Mouse (Mus musculus) adrenal gland, postnatal 10 days (tissue): ENCODE measurements around the gene Nelfb. TPM values are rescaled to one million over a fixed set of nuclear protein-coding genes. Genes with fewer than 3 reads are reported as not detected.
A peak's percentile ranks its signal among the peaks of the same experiment; 100 is the strongest.

ENCODE experiments used
- DNase-seq: peaks from one replicate; pipeline ENCODE4 v3.0.0; 2021; ENCODE audit warnings: mixed read lengths
- total RNA-seq, 2 experiments: library from RNA; stranded (reverse); gene quantifications; 2 replicates each; pipeline ENCODE4 v1.2.3; 2021

The Nelfb gene
- total RNA-seq, 2 experiments from 2014 or later, result 46.3 to 48.8 TPM

DNA sequence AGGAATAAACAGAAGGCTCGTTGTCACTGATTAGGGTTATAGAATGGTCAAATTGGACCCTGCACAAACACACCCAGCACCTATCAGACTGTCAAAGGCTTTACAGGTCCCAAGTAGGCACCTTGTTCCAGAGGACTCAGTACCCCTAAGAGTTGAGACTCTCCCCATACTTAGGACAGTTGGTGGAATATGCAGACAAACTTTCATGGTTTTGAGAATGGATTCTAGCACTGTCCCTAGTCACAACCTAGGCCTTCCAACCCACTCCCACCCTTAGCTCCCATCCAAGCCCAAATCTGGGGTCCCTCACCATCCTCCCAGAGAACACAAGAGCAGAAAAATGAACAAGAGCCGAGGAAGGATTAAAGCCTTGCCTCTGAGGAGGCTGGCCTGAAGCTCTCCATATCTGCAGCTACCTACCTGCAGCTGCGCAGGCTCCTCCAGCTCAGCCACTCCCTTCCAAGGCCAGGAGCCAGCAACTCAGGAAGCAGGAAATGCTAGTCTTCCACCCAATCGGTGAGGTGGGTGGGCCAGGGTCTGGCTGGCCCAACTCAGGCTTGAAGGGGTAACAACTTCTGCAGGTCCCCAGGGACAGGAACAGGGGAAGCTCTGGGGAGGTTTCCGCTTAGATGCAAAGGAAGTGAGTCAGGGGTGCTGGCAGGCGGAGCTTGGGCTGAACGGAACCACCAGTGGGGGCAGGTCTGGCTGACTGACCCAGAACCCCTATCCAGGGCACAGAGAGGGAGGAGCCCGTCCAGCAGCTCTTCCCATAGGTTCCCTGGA is 14.9 kb downstream of the Nelfb start, which contains the start of gene Tor4a:
Tor4a (minus strand) TSS at position 715 of the 783 bp plus-strand sequence.
- DNase-seq, result peak; percentile 87

DNA sequence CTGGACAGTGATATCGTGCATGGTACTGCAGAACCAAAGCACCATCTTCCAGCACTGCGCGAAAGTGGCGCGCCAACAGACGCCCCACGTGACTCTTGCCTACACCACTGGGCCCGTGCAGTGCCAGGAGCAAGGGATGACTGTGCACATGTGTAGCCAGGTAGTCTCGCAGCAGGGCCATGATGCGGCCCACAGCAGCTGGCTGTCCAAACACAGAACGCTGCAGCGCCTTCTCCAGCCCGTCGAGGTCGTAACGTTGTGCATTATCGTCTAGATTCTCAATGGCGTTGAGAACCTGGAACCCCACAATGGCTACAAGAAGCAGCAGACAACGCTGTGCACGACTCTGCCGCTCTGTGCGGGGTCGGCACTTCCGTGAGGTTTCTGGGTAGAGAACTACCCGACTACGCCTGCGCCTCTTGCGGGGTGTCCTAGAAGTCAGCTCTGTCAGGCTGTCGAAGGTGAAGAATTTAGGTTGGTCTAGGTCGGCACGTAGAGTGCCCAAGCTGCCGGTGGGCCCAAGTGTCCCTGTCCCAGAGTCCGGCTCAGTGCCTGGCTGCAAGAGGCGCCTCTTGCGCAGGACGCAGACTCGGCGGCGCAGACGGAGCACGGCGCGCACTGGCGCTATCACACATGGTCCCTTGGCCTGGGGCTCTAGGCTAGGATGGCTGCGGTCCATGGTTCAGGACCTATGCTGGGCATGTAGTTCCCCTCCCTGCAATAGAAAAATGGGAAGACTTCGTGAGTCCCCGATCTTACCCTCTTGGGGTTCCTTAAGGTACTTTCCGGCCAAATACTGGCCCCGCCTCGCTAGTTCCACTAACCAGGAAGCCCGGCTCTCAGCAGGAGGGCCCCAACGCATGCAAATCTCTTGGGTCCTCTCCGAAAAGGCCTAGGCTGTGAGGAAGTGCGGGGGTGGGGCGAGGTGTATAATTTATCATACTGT is 15.8 kb downstream of the Nelfb start:
- DNase-seq, result peak; percentile 79

DNA sequence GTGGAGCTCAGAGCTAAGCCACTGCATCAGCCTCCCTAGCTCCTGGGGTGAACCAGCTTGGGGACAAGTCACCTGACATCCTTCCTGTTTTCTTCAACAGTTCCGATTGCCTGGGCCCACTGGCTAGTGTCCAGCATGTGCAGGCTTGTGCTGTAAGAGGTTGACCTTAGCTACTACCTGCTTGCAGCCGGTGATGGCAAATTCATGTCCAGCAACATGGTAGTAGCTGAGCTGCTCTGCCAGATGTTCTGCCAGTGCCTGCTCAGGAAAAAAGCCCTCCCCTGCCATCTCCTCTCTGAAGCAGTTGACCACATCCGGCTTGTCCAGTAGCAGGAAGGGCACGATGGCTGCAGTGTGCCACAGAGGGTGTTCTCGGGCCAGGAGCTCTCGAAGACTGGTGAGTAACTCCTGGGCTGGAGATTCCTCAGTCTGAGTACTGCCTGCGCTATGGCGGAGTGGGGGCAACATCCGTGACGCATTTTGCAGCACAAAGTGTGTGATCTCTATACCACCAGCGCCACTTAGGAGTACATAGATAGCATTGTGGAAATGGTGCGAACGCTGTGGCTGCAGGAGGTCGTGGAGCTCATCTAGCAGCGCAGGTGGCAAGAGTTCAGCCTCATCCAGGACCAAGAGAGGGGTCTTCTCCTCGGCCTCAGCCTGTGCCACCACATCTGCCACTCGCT is 16.7 kb downstream of the Nelfb start:
- DNase-seq, result no peak

DNA sequence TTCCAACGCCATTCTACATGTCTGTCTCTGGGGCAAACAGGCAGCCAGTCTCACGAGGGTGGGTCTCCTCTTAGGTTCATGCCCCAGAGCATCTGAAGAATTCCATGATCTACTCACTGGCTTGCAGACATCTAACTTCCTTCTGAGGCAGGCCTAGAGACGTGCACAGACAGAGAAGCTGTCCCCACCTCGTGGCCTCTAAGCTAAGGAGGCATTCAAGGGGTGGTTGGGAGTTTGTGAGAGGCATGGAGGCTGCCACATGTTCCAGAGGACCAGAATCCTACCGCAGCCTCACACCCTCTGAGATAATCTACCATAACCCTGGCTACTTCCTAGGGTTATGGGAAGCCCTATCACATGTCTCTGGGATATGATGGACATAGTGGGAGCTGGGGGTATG is 17.3 kb downstream of the Nelfb start:
- DNase-seq, result no peak

DNA sequence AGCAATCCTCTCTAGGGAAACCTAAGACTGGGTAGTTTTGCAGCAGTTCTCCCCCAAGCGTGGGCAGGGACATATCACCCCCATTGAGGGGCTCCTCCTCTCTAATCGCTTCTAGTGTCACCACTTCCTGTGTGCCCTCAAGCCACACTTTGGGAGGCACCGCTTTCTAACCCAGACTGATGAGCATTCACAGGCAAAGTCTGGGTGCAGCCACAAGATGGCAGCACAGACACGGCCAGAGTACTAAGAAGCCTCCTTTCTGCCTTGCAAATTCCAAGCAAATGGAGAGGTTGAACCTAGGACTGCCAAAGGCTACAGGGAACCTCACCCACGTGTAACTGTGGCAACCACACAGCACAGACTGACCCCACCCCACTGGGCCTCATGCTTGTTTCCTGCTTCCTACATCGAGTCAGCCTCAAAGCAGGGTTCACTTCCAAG is 17.9 kb downstream of the Nelfb start:
- DNase-seq, result peak; percentile 85

DNA sequence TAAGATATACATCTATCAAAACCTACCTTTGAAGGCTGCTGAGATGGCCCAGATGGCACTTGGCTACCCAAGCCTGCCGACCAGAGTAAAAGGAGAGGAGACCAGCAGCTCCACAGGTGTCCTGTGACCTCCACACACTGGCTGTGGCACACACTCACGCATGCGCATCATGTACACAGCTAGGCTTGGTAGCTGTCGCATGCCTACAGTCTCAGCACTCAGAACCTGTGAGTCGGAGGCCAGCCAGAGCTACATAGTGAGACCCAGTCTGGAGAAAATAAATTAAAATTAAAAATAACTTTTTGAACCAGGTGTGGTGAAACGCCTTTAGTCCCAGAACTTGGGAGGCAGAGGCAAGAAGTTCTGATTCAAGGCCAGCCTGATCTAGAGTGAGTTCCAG is 23.4 kb downstream of the Nelfb start:
- no peak for DNase-seq

DNA sequence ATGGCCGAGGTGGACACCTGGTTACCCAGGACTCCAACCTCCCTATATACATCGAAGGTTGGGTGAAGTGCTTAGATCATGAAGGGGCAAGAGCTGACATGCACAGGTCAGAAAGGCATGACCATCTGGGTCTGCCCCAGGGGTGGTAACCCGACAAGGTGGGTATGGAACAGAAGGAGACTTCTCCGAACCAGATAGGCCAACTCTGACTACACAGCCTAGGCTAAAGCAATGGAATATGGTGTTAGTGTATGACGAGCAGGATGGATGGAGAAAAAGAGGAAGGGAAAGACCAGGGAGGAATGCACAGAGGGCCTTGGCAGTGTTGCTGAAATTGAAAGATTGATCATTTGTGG is 24.7 kb downstream of the Nelfb start:
- DNase-seq, result no peak

DNA sequence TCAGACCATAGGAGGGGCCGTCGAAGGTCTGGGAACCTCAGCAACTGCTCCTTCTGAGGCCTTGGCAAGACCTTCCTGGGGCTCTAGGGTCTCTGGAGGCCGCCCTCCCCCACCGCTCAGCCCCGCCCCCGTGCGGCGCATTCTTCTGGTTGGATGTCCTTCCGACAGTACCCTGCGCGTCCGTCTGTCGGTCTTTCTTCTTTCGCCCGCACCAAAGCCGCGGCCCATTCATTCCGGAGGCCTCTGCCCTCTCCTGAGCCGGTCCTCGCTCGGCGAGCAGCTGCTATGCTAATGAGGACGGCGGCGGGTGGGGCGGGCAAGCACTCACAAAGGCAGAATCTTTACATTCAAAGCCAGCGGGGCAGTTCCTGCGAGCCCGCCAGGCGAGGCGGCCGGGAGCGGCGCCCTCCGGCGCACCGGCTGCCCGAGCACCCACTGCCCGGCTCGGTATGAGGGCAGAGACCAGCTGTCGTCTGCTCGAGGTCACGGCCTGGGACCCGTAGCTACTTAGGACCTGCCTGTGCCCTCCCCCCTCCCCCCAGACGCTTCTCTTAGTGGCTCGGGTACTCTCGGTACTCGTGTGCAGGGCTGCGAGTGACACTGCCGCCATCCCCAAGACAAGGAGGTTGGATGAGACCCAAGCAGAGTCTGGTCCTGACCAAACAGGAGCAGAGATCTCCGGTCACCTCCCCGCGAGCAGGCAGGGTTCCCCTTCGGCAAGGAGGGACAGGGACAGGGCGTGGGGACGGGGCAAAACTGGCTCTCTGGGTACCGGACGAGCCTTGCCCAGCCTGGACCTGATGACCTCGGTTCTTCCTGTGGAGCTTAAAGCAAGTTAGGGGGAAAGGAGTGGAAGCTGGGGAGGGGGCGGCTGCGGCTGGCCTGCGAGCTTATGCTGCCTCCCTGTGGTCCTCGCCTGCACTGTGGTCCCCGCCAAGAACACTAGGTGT is 25.4 kb downstream of the Nelfb start:
- peak; percentile 66 for DNase-seq

DNA sequence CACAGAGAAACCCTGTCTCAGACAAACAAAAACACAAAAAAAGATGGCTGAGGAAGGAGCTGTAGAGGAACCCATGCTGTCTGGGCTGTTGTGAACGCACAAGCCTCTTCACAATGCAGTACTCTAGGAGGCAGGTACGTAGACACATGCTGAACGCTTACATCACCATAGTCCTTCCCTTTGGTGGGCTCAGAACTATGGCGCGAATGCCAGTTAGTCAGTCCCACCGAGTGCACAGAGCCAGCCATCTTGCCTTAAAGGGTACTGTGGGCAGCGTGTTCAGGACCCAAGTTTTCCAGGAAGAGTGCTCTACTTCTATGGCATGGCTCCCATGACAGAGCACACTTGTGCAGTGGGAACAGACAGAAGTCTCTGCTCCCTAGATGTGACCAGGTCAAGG is 26.8 kb downstream of the Nelfb start:
- no peak for DNase-seq

DNA sequence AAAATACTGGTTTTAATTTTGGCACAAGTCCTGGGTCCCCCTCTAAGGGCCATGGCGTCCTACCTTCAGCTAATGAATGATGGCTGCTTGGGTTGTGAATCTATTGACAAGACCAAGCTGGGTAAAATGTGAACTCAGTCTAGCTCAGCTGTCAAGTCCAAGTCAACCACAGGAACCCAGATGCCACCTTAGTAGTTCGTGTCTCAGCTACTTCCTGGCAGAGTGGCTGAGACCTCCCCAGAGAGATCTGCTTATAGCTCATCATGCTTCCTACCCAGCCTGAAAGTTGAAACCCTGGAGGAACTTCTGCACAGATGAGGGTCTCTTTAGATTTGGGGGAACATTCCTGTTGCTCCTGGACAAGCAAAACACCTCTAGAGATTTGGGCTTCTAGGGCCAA is 28.0 kb downstream of the Nelfb start:
- DNase-seq, result no peak

DNA sequence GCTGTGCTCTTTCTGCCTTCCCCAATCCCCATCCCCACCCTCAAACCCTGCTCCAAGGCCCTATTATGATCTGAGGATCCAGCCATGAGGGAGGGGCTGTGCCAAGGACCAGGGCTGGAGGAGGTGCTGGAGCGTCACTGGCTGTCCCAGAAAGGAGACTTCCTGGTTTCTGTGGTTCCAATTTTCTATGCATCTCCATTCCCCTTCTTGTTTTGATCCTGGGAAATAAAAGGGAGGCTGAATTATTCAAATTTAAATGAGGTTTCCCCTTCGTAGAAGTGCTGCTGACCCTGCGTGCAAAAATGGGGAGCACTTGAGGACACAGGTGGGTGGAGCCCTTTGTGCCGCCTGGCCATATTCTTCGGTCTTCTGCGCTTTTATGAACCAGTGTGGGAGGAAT is 28.6 kb downstream of the Nelfb start:
- no peak for DNase-seq

DNA sequence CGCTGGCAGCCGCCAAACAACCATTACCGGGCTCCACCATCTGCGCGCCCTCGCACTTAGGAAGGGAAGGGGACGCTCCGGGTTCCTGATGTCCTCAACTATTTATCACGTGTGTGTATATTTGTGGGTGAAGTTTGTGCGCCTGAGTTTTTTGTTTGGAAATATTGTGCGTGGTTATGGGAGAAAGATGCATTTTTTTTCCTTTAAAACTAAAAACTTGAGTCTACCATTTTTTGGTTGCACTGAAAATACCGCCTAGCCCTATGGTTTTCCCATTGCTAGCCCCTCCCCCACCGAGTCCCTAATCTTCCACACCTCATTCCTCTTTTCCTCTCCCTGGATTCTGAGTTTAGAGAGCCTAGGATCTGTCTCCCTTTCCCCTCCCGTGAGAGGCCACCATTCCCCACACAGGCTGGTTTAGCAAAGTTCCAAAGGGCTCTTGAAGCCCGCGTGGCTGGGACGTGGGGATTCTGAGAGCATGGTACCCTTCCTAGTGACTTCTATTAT is 29.3 kb downstream of the Nelfb start:
- DNase-seq, result no peak

DNA sequence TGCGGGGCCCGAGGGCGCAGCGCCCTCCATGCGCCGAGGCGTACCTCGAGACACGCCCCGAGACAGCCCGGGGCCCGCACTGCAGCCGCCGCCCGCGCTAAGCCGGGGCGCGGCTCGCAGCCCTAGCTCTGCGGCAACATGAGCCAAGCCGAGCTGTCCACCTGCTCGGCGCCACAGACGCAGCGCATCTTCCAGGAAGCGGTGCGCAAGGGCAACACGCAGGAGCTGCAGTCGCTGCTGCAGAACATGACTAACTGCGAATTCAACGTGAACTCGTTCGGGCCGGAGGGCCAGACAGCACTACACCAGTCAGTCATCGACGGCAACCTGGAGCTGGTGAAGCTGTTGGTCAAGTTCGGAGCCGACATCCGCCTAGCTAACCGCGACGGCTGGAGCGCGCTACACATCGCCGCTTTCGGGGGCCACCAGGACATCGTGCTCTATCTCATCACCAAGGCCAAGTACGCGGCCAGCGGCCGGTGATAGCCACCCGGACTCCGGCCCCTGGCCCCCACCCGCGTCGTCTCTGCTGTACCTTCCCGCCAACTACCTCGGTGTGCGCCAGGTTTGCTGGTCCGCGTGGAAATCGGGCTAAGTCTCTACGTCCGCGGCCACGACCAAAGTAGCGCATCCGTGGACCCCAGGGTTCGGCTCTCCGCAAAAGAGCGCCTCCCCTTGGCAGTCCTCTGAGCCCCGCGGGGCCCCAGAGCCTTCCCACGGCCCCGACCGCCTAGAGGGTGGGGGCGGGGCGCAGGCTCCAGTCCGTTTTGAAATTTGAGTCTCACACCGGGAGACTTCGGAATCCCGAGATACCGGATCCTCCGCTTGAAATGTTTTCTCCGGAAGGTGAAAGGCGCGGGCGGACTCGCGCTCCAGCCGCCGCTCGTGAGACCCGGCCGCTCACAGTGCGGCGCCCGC is 30.1 kb downstream of the Nelfb start:
- DNase-seq, result no peak

DNA sequence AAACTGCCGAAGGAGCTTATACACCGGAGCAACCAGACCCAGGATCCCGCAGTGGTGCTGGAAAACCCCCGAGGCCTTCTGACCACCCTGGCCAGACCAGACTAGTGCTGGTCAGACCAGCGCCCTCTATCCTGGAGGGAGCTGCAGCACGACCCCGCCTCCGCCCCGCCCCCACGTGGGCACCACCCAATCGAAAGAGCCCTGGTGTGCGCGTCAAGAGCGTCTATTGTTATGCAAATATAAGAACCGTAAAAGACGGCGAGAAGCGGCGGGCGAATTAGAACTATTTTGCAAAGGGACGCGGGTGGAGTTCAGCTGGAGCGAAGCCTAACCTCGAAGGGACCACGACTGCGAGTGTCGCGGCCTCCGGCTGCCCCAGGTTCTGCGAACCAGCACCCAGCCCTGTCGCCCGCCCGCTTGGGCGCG is 30.8 kb downstream of the Nelfb start, which contains the start of gene Nrarp:
Nrarp (plus strand) TSS at position 281 of the 426 bp plus-strand sequence.
- peak; percentile 94 for DNase-seq

DNA sequence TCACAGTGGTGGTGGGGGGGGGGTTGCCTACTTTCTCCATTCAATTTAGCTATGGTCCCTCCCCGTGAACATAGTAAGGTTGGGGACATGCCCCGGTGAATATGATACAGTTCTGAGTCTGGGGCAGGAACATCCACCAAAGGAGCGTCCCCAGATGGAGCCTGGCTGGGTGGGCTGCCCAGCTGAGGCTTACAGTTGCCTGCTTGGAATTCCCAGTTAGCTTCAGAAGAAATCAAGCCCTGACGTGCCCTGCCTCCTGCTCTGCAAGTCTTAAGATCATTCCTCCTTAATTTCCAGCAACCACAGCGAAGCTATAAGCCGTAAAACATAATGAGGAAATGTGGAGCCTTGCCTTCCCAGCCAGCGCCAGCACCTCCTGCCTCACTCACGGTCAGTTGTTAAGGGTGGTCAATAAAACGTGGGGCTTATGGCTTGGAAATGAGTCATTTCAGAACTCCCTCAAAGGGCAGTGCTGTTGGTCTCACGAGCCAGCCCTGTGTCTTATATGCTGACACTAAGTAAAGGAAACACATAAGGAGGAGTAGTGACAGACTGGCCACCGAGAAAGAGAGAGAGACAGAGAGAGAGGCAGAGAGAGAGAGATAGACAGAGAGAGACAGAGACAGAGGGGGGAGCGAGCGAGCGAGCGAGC is 31.6 kb downstream of the Nelfb start:
- DNase-seq, result no peak

DNA sequence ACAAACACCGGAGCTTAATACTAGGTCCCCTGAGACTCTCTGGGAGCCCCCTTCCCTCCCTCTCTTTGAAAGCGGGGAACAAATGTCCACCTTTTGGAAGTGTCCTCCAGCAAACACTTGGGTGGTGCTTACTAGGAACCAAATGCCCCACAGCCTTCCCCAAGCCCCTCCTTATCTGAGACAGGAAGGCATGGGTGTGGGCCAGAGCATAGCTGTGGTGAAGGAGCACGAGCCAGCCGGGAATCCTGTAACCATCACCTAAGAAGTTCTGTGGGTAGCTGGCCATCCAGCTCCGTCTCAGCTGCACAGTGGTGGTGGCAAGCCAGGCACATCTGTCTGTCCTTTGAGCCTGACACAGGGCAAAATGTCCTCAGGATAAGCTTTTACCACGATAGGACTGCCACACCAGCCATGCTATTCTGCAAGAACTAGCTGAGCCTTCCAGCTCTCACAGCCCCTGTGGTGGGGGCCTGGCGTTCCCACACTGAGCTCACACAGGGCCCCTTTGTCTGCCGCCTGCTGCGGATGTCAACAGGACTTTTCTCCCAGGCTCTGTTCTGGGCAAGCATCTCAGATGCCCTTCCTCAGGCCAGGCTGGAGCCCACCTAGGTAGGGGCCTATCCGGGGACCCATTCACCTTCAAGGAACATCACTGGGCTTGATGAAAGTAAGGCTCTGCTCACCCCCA is 32.9 kb downstream of the Nelfb start:
- DNase-seq, result no peak

DNA sequence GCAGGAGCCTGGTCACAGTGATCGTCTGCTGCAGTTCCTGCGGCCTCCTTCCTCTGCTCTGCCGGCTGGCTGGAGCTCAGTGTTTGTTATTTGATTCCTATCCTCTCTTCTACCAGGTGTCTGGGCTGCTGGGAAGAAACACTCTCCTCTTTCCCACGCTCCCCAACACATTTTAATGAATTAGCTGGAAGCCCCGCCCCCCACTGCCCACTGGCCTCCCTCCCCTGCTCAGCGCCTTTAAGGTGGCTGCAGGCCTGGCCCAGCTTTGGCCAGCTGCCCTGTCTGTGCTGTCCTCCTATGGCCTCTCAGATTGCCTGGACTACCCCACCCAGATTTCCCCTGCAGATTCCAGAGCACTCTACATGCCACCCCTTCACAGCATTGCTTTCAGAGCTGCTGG is 33.6 kb downstream of the Nelfb start:
- no peak for DNase-seq

DNA sequence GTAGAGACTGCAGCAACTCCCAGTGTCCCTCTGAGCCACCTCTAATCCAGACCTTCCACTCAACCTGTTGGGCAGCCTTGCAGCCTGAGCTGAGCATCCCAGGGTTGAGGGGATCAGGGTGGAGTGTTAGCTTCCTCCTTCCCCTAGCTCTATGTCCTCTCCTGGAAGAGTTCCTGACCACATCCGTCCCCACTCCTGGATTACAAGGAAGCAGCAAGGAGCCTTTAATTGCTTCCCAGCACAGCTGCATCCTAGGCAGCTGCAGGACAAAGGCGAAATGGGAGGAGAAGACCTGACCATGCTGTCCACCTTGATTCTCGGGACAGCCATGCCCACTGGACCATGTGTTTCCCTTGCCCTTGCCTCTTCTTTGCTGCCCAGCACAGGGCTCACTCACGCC is 34.2 kb downstream of the Nelfb start:
- no peak for DNase-seq

DNA sequence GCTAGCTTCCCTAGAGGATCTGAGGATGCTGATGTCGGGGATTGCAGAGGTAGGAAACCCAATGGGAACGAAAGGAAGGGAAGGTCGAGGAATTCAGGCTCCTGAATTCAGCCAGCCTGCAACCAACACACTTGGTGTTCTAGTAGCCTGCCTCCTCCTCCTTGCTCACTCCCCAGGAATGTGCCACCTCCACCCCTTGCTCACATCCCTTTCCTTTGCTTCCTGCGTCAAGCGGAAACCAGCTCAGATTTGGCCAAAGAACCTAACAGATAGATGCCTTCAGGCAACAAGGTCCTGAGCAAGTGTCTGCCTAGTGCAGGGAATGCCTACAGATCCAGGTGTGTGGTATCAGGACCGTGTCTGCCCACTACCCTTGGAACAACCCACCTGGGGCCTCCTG is 34.7 kb downstream of the Nelfb start:
- DNase-seq, result no peak
